Mouse (Mus musculus) lung, postnatal 0 days (tissue): ENCODE data around the gene Scn1b. TPM values are rescaled to one million over a fixed set of nuclear protein-coding genes. Genes with fewer than 3 reads are reported as not detected.

ENCODE experiments used
- ATAC-seq: fragments of 200-750 bp; cut with Nextera tagmentation; 2 replicates; pipeline ENCODE4 v1.8.0; 2017; ENCODE audit warnings: moderate library complexity
- DNase-seq: peaks from one replicate; pipeline ENCODE4 v3.0.0-alpha.2; 2016; ENCODE audit warnings: low spot score
- H3K27ac ChIP-seq: fragments of 300-500 bp; sonication (generic); 2 replicates; pipeline ENCODE4 v1.5.1; 2014; ENCODE audit warnings: antibody characterized with exemption, mild to moderate bottlenecking, low read length, mixed read lengths
- H3K27me3 ChIP-seq: fragments of 300-500 bp; sonication (generic); replicated peaks from 2 replicates; pipeline ENCODE4 v1.6.1; 2014; ENCODE audit warnings: low read length, mixed read lengths; ENCODE audit not compliant: insufficient read depth
- H3K36me3 ChIP-seq: fragments of 300-500 bp; sonication (generic); 2 replicates; pipeline ENCODE4 v1.6.1; 2014; ENCODE audit warnings: low read length, mixed read lengths; ENCODE audit not compliant: insufficient read depth
- H3K4me1 ChIP-seq: fragments of 300-500 bp; sonication (generic); 2 replicates; pipeline ENCODE4 v1.6.1; 2014; ENCODE audit warnings: antibody characterized with exemption, low read depth, low read length, mixed read lengths; ENCODE audit not compliant: insufficient read depth
- H3K4me2 ChIP-seq: fragments of 300-500 bp; sonication (generic); replicated peaks from 2 replicates; pipeline ENCODE4 v1.6.1; 2014; ENCODE audit warnings: low read depth, mild to moderate bottlenecking, low read length, moderate library complexity, mixed read lengths
- H3K4me3 ChIP-seq: fragments of 300-500 bp; sonication (generic); 2 replicates; pipeline ENCODE4 v1.5.1; 2014; ENCODE audit warnings: low read depth, low read length
- H3K9ac ChIP-seq: fragments of 300-500 bp; sonication (generic); replicated peaks from 2 replicates; pipeline ENCODE4 v1.6.1; 2014; ENCODE audit warnings: low read depth, mild to moderate bottlenecking
- H3K9me3 ChIP-seq: fragments of 300-500 bp; sonication (generic); 2 replicates; pipeline ENCODE4 v1.6.1; 2016; ENCODE audit warnings: low read length, mixed read lengths
- CTCF ChIP-seq: IDR thresholded peaks from 2 replicates; pipeline ENCODE4 v1.5.1; 2016; ENCODE audit warnings: antibody characterized with exemption, mild to moderate bottlenecking
- EP300 ChIP-seq: IDR thresholded peaks from 2 replicates; pipeline ENCODE4 v1.6.1; 2016; ENCODE audit warnings: antibody characterized with exemption, mild to moderate bottlenecking, control low read depth
- WGBS: fragments of 180-500 bp; shearing (Covaris S2); extraction: QIAGEN DNeasy Blood & Tissue Kit; methylation state at CpG from one replicate; pipeline ENCODE4 v1.1.7; 2014; 5-methylcytosine and 5-hydroxymethylcytosine counted together
- polyA plus RNA-seq: library from polyadenylated mRNA; unstranded; fragments of >200 nt; fragmentation: Nextera tagmentation; extraction: Ambion mirVana; gene quantifications from 2 replicates; pipeline ENCODE4 v1.2.1, GENCODE M21; 2015

The Scn1b gene
- polyA plus RNA-seq, result 4.5 and 4.9 TPM in 2 replicates

DNA sequence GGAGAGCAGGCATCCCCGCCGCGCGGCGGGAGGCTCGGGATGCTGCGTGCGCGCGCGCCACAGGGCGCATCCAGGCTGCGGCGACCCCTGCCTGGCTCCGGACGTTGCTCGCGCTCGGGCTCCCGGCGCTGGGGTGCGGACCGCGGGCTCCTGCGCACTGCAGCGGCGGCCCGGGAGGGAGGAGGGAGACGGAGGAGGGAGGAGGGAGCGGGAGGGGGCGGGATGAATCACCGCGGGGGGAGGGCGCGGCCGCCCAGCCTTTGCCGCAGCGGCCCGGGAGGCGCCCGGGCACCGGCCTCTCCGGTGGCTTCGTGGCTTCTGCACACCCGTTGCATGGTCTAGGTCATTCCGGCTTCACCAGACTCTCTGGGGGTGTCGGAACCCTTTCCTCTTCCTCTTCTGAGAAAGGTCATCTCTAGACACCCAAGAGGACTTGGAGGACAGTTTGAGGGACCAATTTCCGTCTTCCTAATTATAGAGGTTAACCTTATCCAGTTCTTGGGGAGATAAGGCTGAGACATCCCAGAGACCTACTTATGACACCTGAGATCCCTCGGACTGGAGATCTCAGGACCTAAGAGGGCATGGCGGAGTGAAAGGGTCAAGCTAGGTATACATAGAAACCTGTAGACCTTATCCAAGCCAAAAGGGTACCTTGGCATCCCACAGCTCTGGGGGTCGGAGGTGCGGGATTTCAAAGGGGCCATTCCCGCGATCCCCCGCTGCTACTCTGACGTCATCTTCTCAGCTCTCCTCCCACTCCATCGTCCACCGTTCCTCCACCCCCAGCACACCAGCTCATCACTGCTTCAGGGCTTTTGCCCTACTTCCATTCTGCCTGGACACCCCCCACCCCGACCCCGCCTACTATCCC, at the start of gene Scn1b:
TSS of gene Scn1b (minus strand) at position 153 of the 874 bp plus-strand sequence.
- ATAC-seq (peak; percentile 65), DNase-seq (peak; percentile 45)
- Histone ChIP-seq H3K4me1 (no peaks in the 10 kb centered on the region), H3K4me3 (peak within 1 kb of the TSS; percentile 47), H3K4me2 (peak within 1 kb of the TSS; percentile 87), H3K27me3 (peaks cover 20% of the 10 kb centered on the region), H3K9me3 (no peaks in the 10 kb centered on the region), H3K36me3 (peaks cover 8% of the 10 kb centered on the region; the same call in 1 of the 2 replicates), H3K9ac (no peak within 1 kb of the TSS), H3K27ac (no peak within 1 kb of the TSS)
- WGBS, result 5% methylated on average over 40 of the region's 60 CpGs
- no peak for TF ChIP-seq CTCF
- no peak for TF ChIP-seq EP300

DNA sequence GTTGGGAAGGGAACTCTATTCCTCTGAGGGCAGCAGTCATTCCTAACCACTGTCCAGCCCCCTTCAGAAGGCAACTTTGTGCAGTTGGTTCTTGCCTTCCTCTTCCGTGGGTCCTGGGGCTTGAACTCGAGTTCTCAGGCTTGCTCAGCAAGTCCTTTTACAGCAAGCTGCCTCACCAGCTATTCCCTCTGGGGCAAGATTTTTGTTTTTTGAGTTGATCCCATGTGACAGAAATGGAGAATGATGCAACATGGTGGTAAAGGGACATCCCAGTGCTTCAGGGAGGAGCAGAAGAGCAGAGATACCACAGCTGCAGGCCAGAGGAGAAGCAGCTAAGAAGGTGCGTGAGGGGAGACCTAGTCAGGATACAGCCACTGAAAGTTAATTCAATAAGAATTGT, 48.3 kb upstream of the Scn1b start:
- H3K4me2 ChIP-seq, result no peak overlapping the region
- no peak overlapping the region for H3K4me3 ChIP-seq
- no peaks in the 10 kb centered on the region for H3K36me3 ChIP-seq
- no peak overlapping the region for H3K9ac ChIP-seq
- no peak overlapping the region for H3K27ac ChIP-seq
- H3K9me3 ChIP-seq, result no peaks in the 10 kb centered on the region
- 75% methylated on average over 3 of the region's 3 CpGs for WGBS
- DNase-seq, result no peak
- no peaks in the 10 kb centered on the region for H3K27me3 ChIP-seq
- ATAC-seq, result no peak
- H3K4me1 ChIP-seq, result no peaks in the 10 kb centered on the region
- TF ChIP-seq CTCF (no peak), EP300 (no peak)

DNA sequence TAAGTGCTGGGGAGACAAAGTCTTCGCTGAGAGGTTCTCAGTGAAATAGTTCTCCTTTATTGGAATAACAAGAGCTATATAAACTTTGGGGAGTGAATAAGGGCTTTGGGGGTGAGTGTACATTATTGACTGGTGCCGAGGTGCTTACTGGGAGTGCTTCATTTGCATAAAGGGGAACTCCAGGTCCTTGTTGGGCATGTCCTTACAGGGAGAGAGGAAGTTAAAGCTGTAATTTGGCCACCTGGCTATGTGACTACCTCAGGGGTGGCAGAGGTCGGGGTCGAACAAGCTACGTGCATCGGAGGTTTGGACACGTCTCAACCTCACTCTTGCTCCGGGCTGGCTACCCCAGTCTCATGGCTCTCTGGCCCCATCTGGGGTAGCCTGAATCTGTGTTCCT, 47.7 kb upstream of the Scn1b start:
- Histone ChIP-seq H3K4me3 (no peak overlapping the region), H3K36me3 (no peaks in the 10 kb centered on the region), H3K4me2 (no peak overlapping the region), H3K27me3 (no peaks in the 10 kb centered on the region), H3K9ac (no peak overlapping the region), H3K4me1 (no peaks in the 10 kb centered on the region), H3K9me3 (no peaks in the 10 kb centered on the region), H3K27ac (no peak overlapping the region)
- no peak for TF ChIP-seq EP300
- TF ChIP-seq CTCF, result no peak
- no peak for ATAC-seq
- no peak for DNase-seq
- WGBS, result 64% methylated on average over 8 of the region's 8 CpGs

DNA sequence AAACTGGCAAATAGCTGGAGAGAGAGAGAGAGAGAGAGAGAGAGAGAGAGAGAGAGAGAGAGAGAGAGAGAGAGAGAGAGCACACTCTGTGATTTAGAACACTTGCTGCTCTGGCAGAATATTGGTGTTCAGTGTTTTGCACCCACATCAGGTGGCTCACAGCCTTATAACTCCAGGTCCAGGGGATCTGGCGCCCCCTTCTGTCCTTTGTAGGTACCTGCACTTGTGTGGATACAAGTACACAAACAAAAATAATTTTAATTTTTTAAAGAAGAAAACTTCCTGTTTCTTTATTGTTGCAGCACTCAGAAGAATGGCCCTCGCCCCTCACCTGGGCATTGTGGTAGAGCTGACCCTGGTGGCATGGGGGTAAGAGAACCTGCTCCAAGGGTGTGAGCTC, 45.4 kb upstream of the Scn1b start:
- WGBS, result 16% methylated on average over 2 of the region's 2 CpGs
- Histone ChIP-seq H3K27me3 (no peaks in the 10 kb centered on the region), H3K27ac (no peak overlapping the region), H3K9me3 (no peaks in the 10 kb centered on the region), H3K4me1 (no peaks in the 10 kb centered on the region), H3K4me2 (no peak overlapping the region), H3K4me3 (no peak overlapping the region), H3K36me3 (no peaks in the 10 kb centered on the region), H3K9ac (no peak overlapping the region)
- no peak for TF ChIP-seq EP300
- peak; percentile 77 for TF ChIP-seq CTCF
- ATAC-seq (no peak), DNase-seq (peak; percentile 52)

DNA sequence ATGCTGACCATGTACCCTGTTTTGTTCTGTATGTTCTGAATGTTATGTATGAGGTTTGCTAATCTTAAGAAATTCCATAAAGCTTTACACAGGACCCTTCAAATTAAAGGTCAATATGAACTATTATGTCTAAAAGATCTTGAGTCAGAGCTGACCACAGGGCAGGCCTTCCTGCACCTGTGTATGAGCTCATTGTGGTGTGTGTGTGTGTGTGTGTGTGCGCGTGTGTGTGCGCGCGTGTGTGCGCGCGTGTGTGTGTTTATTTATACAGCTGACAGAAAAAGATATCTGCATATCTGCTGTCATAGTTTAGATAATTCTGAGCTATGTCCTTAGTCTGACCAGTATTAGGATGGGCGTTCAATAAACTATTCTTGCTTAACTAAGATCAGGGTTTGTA, 43.7 kb upstream of the Scn1b start:
- no peak overlapping the region for H3K4me3 ChIP-seq
- TF ChIP-seq CTCF, result no peak
- TF ChIP-seq EP300, result no peak
- no peaks in the 10 kb centered on the region for H3K9me3 ChIP-seq
- no peak overlapping the region for H3K9ac ChIP-seq
- no peaks in the 10 kb centered on the region for H3K27me3 ChIP-seq
- DNase-seq, result no peak
- no peaks in the 10 kb centered on the region for H3K36me3 ChIP-seq
- no peak overlapping the region for H3K4me2 ChIP-seq
- no peak for ATAC-seq
- H3K27ac ChIP-seq, result no peak overlapping the region
- WGBS, result 81% methylated on average over 9 of the region's 9 CpGs
- H3K4me1 ChIP-seq, result no peaks in the 10 kb centered on the region

DNA sequence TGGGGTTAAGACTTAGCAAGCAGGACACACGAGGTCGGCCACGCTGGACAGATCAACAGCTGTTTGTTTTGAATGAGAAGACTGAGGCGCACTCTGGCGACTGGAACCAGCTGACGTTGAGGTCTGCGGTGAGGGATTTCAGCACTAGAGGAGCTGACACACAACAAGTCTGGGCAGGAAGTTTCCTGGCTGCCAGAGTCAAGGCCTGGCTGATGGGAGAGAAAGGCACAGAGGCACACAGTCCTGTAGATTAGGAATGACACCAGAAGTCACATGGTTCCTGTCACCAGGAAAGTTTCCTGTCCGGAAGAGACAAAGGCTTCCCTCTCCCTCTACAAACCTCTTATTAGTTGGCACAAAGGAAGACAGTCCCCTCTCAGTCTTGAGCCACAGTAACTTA, 41.6 kb upstream of the Scn1b start:
- Histone ChIP-seq H3K9ac (no peak overlapping the region), H3K9me3 (no peaks in the 10 kb centered on the region), H3K27ac (no peak overlapping the region), H3K27me3 (no peaks in the 10 kb centered on the region), H3K4me2 (no peak overlapping the region), H3K36me3 (no peaks in the 10 kb centered on the region), H3K4me3 (no peak overlapping the region), H3K4me1 (no peaks in the 10 kb centered on the region)
- TF ChIP-seq CTCF (no peak), EP300 (peak; percentile 15; the same call in 1 of the 2 replicates)
- ATAC-seq (peak; percentile 86), DNase-seq (peak; percentile 70)
- 26% methylated on average over 8 of the region's 8 CpGs for WGBS
